Mouse (Mus musculus) cerebellum, postnatal 10 days (tissue): ENCODE data around the gene Grid2.
"Not testable (repeated sequence)": the region's sequence is repeated elsewhere in the genome, so short reads cannot be mapped to it uniquely, and the experiment has no call there.

ENCODE experiments used
- DNase-seq, 2 experiments: peaks; one replicate each; pipeline ENCODE4 v3.0.0; 2021; ENCODE audit warnings: mixed read lengths in 2 of 2

The Grid2 gene

DNA sequence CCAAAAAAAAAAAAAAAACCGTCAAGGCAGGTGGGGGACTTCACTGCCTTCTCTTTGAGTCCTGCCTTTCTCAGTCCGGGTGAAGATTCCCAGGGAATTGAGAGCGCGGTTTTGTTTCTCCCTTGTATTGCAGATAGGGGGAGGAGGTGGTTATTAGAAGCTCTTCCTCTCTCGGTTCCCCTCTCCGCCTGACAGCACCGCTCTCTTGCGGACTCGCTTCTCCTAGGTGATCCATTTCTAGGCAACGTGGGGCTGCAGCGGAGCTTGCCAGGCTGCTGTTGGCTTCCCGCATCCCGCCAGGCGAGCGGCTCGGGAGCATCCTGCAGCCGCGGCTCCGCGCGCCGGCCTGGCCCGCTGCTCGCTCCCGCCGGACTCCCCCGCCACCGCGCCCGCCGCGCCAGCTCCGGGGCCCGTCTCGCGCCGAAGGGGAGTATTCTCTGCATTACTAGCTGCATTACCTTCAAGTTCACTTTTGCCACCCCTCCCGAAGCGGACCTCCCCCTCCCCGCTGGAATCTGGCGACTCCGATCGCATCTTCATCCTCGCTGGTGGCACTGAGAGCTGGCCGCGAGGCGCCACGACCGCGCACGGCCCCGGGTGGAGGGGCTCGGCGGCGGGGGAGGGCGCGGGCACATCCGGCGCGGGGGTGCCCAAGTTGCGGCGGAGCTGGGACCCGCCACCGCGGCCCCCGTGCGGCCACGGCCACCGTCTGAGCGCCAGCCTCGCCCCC is at the start of gene Grid2:
TSS of gene Grid2 (plus strand) at position 51 of the 730 bp plus-strand sequence.
- DNase-seq: peak; percentile 81 to 82

DNA sequence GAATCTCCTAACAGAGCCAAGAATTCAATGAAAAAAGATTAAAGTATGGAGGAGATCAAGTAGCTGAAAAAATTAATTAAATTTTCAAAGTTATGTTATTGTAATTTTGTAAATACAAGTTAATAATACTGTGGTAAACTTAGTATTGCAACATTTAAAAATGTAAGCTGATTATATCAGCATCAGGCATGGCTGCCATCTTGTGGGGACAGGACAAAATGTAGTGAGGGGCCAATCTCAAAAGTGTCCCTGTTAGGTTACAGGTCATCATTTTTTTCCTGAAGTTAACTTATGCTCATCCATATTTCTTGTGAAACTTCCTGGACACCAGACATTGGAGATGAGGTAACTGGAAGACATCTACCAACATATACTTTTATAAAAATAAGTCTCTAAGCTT is 4.9 kb upstream of the Grid2 start:
- peak; percentile 15 to 25 for DNase-seq

DNA sequence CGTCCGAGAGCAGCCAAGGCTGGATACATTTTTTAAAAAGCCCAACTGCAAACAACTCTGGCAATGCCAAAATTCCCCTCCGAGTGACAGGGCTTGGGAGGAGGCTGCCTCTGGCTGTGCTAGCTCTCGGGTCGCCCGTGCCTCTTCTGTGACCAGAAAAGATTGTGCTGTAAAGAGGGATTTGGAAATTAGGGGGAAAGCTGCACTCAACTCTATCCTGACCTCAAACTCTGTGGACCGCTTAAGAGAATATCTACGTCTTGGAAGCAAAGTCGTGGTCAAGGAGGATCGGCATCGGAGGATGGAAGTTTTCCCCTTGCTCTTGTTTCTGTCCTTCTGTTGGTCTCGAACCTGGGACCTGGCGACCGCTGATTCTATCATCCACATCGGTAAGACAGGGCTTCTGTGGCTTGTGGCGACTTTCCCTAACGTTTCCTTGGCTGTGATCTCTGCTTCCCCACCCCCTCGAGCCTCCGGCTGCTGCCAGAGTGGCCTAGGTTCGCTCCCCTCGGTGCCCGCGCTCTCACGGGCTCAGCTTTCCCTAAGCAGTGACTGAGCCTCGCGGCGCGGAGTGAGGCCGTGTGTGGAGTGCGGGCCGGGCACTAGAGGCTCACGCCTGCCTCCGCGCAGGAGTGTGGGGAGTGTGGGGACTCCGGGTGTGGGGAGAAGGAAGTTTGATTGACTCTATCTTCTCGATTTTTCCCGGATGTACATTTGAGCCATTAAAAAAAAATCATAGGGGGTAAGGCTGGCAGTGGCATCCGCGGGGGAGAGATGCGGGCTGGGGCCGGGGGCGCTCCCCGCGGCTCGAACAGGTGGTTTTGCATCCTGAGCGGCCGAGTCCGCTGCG is 1.1 kb downstream of the Grid2 start:
- peak; percentile 83 to 84 for DNase-seq

DNA sequence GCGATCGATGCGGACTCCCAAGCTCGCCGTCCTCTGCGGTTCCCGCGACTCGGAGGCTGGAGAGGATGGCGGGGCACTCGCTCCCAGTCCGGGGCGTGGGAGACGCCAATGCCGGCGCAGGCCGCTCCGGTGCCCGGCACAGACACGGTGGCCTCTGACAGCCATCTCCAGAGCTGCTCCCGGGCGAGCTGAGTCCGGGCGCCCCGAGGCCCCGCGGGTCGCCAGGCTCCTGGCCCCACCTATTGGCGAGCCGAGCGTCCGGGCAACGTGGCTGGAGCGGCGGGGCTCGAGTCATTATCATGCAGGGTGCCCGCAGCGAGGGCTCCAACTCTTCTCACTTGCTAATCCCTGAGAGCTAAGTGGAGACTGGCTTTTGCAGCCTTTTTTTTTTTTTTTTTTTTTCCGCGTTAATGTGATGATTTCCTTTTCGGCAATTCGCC is 1.8 kb downstream of the Grid2 start:
- peak; percentile 83 to 84 for DNase-seq

DNA sequence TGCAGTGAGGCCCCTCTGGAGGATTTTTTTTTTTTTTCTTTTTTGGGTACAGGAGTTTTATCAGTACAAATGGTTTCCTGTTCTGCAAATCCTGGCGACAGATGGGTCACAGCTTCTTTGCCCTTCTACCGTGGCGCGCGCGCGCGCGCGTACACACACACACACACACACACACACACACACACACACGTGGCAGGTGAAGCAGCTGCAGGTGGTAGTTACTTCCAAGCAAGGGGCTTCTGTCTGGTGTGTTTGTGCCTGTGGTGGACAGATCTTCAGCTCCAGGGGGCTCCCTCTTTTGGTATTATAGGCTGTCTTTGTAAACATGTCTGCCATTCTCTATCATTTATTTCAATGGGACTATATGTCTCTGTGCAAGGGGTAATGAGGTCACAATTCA is 2.2 kb downstream of the Grid2 start:
- peak; percentile 85 to 87 for DNase-seq

DNA sequence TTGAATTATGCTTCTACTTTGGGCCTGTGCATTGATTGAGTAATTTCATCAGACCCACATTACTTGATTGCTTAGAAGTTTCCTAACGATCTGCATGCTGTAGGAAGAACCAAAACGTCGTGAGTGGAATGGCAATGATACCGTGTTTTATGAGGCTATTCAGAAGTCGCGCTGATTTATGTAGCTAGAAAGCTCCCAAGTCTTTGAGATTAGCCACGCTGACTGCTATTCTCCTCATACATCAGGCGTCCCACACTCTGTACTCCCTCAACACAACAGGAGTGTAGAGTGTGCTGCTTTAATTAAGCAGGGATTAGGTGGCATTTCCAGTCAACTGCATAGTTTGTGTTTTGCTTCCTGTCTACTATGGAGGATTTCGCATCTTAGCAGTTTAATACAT is 4.1 kb downstream of the Grid2 start:
- DNase-seq: peak in 1 of 2 experiments; percentile 19

DNA sequence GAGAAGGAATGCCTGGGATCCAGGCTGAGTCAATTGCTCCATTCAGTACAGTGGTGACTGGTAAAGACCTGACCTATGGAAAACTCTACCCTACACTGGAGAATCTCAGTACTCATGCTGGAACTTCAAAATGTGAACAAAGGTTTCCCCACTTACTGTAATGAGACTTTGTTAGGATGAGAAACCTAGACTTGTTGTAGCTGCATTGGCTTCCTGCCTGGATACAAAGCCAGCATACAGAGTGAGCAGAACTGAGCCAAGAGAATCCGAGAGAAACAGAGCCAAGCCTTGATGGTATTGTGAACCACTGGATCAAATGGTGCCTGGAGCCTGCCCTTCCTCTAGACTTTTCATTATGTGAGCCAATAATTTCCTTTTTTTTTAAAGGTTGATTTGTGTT is 28.7 kb downstream of the Grid2 start:
- DNase-seq: peak; percentile 33 to 57

DNA sequence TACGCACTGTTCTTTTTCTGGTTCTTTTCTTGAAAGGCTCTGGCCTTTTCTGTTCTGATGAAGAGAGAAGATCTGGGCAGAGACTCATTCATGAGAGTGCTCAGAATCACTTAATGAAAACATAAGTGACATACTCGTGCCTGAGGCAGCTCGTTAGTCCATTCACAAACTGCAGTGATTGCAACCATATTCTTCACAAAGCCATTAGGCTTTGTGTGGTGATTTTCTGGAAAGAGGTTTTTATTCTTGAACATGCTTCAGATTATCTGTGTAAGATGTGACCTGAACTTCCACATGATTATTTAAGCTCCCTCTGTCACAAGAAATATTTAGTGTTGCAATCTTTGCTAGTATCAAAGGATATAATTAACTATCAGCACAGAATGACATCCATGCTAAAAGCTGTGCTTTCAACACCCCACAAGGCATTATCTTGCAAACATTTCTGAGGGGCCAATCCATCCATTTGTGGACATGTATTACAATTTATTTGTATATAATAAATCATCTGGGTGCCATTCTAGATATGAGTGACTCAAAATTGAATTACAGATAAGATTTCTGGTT is 86.8 kb downstream of the Grid2 start:
- DNase-seq: no peak

DNA sequence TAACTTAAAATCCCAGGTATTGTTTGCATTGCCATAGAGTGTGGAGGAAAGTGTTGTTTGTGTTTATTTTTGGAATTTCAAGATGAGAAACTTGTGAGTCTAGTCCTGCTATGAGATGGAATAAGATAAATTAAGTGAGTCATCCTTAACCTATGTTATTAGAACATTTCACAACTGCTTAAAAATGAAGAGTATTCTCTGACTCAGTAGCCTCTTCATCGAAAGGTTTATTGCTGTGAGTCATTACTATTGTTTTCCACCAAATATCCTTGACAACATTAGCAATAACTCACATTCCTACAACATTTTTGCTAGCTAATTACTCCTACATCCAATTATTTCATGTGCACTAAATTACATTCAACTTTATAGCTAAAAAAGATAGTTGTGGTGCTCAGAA is 91.3 kb downstream of the Grid2 start:
- DNase-seq: no peak

DNA sequence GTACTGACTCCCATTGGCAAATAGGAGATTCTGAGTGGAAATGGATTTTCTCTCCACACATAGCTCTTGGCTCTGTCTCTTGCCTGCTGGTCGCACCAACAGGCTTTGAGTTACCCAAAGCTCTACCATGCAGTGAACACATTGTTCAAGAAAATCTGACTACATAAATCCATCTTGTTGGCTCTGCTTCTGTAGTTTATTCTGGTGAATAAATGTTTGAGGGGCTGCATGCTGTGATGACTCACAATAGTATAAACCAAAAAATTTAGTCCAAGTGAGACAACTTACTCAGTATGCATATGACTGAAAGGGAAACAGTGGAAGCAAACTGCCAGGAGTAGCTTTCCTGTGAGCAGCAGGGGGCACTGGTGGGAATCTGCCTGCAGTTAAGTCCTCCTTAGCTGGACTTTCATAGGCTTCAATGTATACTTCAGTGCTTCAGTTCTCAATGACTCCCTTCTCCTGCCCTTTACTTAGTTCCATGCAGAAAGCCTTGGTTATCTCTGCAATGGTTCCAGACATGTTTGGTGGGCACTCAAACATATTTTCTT is 125.5 kb downstream of the Grid2 start:
- peak; percentile 40 to 62 for DNase-seq

DNA sequence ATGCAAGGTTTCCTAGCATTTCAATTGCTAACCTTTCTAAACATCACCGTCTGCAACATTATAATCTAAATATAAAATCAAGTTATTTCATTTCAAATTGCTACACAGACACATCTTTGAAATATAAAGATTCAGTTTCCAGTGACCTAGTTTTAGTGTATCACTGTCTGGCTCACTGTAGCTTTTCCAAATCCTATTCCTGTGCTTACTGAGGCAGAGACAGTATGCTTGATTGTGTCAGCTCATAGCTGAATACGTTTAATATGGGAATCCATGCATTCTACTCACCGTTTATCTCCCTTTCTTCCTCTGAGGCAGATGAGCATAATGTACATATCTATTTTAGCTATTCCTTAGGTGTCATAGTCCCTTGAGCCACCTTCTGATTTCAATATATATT is 146.0 kb downstream of the Grid2 start:
- DNase-seq: peak in 1 of 2 experiments; percentile 7

DNA sequence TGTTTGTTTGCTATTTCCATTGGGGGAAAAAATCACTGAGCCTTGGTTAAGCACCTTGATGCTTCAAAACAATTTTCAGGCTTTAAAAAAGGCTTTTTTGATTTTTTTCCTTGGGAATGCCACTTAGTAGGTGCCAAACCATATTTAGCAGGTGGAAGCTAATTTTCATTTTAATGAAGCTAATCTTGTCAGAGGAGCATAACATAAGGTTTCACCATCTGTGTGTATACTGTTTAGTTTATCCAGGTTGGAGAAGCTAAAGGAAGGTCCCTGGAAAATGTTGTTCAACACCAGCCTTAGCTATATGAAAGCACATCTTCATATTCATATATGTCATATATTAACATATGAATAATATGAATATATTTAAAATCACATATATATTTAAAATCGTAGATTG is 161.9 kb downstream of the Grid2 start:
- no peak for DNase-seq

DNA sequence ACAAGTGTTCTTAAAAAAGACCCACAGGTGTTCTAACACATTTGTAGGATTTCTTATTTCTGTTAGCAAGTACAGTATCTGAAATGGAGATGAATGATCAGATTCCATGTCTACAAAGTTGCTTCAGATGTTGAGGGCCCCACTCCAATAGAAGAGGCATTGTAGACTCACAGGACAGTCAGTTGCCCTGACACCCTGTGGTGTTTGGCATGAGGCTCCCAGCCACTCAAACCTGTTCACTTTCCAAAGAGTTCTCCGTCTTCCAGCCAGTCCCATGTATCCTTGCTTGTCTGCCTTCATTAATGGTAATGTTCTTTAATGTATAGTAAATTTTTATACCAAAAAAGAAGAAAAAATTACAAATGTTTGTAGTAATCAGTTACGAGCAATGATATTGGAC is 177.1 kb downstream of the Grid2 start:
- peak; percentile 22 to 52 for DNase-seq

DNA sequence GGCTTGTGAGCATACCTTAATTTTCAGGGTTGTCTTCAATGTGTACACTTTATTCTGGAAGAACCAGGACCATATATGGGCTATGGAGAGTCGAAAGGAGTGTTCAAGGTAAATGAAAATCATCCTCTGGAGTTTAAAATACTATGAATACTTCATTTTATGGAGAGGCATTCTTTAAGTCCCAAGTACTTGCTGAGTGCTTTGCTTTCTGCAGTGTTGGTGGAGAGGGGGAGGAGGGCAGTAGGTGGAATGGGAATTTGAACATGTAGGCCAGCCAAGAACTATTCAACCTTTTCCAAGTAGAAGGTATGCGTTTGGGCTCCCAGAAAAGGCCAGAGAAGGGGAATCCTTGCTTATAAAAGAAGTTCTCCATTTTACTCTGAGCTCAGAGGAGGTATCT is 192.5 kb downstream of the Grid2 start:
- no peak for DNase-seq

DNA sequence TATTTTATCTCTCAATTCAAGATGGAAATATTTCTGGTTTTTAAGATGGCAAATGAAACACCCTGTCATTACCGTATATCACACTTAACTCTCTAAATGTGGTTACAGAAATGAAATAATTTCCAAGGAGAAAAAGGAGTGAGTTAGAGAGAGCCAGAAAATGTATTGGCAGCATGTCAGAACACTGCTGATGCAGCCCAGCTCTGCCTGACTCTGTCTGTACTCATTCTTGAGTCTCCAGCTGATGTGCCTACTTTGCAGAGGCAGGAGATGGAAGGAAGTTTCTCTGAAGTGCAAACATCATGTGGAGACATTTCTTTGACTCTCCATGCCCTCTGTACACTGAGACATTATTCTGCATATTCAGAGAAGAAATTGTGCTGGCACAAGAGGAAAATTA is 226.5 kb downstream of the Grid2 start:
- peak; percentile 24 to 31 for DNase-seq

DNA sequence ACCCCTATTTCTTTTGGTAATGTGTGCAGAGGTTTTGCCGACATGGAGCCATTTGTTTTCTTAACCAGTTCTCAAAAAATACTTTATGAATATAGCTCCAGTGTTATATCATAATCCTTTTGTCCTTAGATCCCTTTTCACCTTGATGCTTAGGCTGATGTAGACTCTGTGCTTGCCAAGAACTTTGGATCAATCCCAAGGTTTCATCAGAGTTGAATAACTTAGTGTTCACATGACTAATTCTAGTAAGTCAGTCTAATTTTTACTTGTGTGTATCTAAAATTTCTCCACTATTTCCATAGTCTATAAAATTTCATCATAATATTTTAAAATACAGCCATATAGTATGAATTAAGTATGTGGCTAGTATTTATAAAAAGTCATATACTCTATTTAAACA is 259.3 kb downstream of the Grid2 start:
- no peak for DNase-seq

DNA sequence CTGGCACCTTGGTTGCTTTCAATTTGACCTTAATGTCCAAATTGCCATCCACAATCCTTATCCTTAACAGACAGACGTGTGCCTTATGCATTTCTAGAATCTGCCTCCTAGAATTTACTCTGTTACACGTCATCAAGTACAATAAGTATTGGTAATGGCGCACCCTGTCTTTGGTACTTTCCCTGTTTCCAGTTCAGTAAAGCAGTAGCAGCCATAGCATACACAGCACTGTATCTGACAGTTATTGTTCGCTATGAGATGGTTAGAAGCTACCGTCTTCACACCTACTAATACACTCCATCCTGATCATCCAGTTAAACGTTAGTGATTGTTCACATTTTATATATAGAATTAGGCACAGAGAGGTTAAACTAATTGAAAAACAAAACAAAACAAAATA is 260.3 kb downstream of the Grid2 start:
- no peak for DNase-seq

DNA sequence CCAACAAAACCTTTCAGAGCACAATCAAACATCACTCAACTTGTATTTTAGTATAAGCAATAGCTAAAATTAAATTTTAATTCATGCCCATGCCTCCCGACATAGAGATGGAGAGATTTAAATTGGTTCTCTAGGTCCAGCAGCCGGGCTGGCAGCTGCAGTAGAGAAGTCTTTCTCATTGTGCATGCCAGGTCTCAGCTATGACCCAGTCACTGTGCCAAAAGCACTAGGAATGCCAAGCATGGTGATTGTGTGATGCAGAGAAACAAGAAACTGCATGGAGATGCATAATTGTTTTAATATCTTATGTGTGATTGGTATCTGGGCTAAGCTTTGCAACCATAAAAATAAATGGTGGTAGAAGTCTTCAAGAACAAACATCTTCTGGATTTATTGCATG is 276.1 kb downstream of the Grid2 start:
- peak; percentile 89 to 92 for DNase-seq

DNA sequence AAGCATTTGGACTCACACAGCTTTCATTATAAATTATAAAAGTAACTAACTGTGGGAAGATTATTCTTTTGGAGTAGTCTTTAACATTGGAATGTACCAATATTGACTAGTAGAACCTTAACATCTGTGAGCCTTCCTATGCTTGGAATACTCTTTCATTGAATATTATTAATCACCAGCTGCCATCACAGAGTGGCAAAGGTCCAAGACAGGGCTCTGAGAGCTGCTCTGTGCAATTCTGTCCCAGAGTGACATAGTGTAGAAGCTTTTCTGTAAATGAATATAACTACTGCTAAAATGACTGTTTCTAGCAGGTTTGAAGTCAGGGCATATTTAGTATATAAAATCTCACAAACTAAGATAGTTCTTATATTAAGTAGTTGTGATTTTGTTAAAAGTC is 277.2 kb downstream of the Grid2 start:
- peak; percentile 78 to 79 for DNase-seq

DNA sequence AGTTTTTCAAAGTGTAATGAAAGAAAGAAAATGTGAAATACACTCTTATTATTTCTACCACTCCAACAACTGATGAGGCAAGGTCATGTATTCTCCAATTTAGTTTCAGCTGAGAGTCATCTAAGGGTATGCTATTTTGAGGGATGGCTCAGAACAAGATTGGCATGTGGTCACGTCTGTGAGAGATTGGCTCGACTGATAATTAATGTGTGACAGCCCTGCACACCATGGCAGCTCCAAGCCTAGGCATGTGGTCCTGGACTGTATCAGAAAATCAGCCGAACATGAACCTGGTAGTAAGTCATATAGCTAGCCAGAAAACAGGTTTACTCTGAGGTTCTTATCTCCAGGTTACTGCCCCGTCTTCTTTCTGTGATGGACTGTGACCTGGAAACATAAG is 292.1 kb downstream of the Grid2 start:
- peak; percentile 64 to 73 for DNase-seq

DNA sequence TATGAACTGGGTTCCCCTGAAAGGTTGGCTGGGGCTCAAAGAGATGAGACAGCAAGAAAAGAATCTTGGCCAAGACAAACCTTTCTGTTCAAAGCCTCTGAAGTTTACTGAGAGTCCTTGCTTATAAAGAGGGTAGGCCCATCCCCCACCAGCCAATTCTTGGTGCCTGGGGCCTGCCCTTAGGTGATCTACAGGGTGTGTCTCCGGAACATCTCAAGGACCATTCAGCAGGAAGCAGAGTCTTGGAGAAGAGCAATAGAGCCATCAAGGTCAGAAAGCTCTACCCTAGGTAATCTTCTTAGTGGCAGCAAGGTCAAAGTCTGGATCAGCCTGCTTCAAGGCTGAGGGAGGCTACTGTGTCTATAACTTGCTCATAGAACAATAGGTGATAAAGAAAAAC is 313.1 kb downstream of the Grid2 start:
- DNase-seq: not testable (repeated sequence)

DNA sequence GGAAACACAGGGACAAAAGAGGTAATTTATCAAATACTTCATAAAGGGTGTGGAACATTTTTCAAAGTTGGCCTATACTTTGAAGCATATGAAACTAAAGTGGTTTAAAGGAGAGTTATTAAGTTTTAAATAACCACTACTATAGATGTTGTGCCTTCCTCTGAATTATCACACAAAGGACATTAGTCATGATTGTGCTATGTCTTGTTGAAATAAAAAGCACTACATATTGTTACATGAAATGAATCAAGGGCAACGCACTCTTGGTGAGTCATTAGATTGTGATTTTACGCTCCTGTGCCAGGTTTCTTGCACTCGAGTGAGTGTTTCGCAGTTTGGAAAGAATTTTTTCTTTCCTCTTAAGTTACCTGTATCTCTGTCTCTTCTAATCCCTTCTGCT is 335.0 kb downstream of the Grid2 start:
- DNase-seq: no peak

DNA sequence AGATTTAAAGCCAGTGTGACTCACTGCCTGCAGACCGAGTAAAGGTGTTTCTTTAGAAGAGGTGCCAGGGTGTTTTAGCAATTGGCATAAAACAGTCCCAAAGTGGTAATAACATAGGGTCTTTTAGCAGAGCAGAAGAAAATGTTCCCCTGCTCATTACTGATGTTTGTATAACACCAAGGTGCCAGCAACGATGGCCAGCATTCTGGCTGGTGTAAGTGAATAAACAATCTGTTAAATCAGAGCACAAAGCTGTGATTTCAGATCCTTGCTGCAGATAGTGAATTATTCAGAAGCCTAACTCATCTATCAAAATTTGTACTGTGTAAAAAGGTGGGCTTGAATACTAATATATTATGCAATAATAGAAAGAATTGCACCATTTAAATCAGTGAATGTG is 353.9 kb downstream of the Grid2 start:
- DNase-seq: peak in 1 of 2 experiments; percentile 6
